Mouse (Mus musculus) hindbrain, embryonic 15.5 days (tissue): ENCODE data around the gene Lrrn2. TPM values are rescaled to one million over a fixed set of nuclear protein-coding genes. Genes with fewer than 3 reads are reported as not detected.

Source experiments
- microRNA-seq: library from miRNA; unstranded; fragments of <30 nt; microRNA quantifications from one replicate; pipeline ENCODE4, GENCODE M21; 2016
- polyA plus RNA-seq: library from polyadenylated mRNA; unstranded; fragments of >200 nt; fragmentation: Nextera tagmentation; extraction: Ambion mirVana; gene quantifications from 2 replicates; pipeline ENCODE4 v1.2.1, GENCODE M21; 2015

The Lrrn2 gene
- polyA plus RNA-seq, 1 experiment from 2014 or later = 58.4 TPM

Small RNA genes lying within 50 kb of the gene (microRNA-seq; reads per million reads assigned to microRNA genes)
- gene Gm44300 = not detected

Other genes with a start within 250 kb of the Lrrn2 start
- gene Nfasc, start 138.5 kb upstream of the Lrrn2 start, polyA plus RNA-seq = 40.1 and 48.4 TPM in 2 replicates
- gene Mdm4, start 150.3 kb downstream of the Lrrn2 start, polyA plus RNA-seq = 35.9 and 36.8 TPM in 2 replicates
- 12.2 and 13.3 TPM in 2 replicates for gene Pik3c2b, start 165.4 kb downstream of the Lrrn2 start, polyA plus RNA-seq